Mouse (Mus musculus) intestine, embryonic 16.5 days (tissue): ENCODE measurements around the gene Itga10. TPM values are rescaled to one million over a fixed set of nuclear protein-coding genes. Genes with fewer than 3 reads are reported as not detected.
"Not testable (repeated sequence)": the region's sequence is repeated elsewhere in the genome, so short reads cannot be mapped to it uniquely, and the experiment has no call there.

Experiments used
- ATAC-seq: fragments of 200-750 bp; cut with Nextera tagmentation; 2 replicates; pipeline ENCODE4 v1.8.0; 2017; ENCODE audit warnings: moderate TSS enrichment, moderate library complexity
- H3K27ac ChIP-seq: fragments of 300-500 bp; sonication (generic); 2 replicates; pipeline ENCODE4 v1.5.1; 2014; ENCODE audit warnings: mild to moderate bottlenecking, low read length
- H3K27me3 ChIP-seq: fragments of 300-500 bp; sonication (generic); replicated peaks from 2 replicates; pipeline ENCODE4 v1.6.1; 2014; ENCODE audit warnings: low read length, control low read depth, mixed read lengths; ENCODE audit not compliant: control insufficient read depth, insufficient read depth
- H3K36me3 ChIP-seq: fragments of 300-500 bp; sonication (generic); 2 replicates; pipeline ENCODE4 v1.6.1; 2014; ENCODE audit warnings: low read length, control low read depth; ENCODE audit not compliant: control insufficient read depth, insufficient read depth
- H3K4me1 ChIP-seq: fragments of 300-500 bp; sonication (generic); 2 replicates; pipeline ENCODE4 v1.6.1; 2014; ENCODE audit warnings: low read length, control low read depth, mixed read lengths; ENCODE audit not compliant: control insufficient read depth, insufficient read depth
- H3K4me2 ChIP-seq: fragments of 300-500 bp; sonication (generic); 2 replicates; pipeline ENCODE4 v1.6.1; 2014; ENCODE audit warnings: low read depth, low read length, control low read depth
- H3K4me3 ChIP-seq: fragments of 300-500 bp; sonication (generic); 2 replicates; pipeline ENCODE4 v1.5.1; 2014; ENCODE audit warnings: mild to moderate bottlenecking, low read length
- H3K9ac ChIP-seq: fragments of 300-500 bp; sonication (generic); 2 replicates; pipeline ENCODE4 v1.6.1; 2014; ENCODE audit warnings: low read depth, low read length
- H3K9me3 ChIP-seq: fragments of 300-500 bp; sonication (generic); 2 replicates; pipeline ENCODE4 v1.6.1; 2016; ENCODE audit warnings: low read length, control low read depth; ENCODE audit not compliant: control insufficient read depth
- WGBS: fragments of 180-500 bp; shearing (Covaris S2); extraction: QIAGEN DNeasy Blood & Tissue Kit; methylation state at CpG from one replicate; pipeline ENCODE4 v1.1.7; 2014; 5-methylcytosine and 5-hydroxymethylcytosine counted together
- polyA plus RNA-seq: library from polyadenylated mRNA; unstranded; fragments of >200 nt; fragmentation: Nextera tagmentation; extraction: Ambion mirVana; gene quantifications from 2 replicates; pipeline ENCODE4 v1.2.1, GENCODE M21; 2015

Gene Itga10
- polyA plus RNA-seq, 1 experiment from 2014 or later: 0.49 TPM

DNA sequence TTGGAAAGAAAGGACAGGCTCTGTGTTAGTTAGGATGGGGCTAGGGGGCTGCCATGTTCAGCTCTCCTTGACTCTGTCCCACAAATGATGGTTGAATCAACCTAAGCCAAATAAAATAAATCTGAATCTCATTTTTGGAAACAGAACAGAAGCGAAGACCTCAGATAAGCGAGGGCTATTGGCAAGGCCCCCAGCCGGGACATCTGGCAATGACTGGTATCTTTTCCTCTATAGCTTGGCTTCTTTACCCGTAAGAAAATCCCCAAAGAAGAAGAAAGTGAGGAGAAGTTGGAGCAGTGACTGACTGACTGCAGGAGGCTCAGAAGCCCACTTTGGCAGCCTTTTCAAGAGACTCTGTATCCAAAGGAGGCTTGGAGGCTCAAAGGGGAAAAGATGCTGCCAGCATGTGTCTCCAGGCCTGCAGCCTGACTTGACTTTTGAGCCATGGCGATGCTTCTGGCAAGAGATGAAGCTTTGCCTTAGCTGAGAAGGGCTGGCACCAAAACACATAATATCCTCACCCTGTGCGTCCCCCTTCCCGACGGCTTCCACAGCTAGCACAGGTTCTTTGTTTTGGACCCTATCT is 17.4 kb downstream of the Itga10 start:
- H3K4me1 ChIP-seq: no peaks in the 10 kb centered on the region
- H3K36me3 ChIP-seq: no peaks in the 10 kb centered on the region
- WGBS: 51% methylated on average over 8 of the region's 8 CpGs
- H3K9me3 ChIP-seq: no peaks in the 10 kb centered on the region
- no peak overlapping the region for H3K27ac ChIP-seq
- ATAC-seq: no peak
- H3K27me3 ChIP-seq: no peaks in the 10 kb centered on the region
- H3K4me2 ChIP-seq: no peak overlapping the region; the same call in 1 of the 2 replicates
- no peak overlapping the region for H3K9ac ChIP-seq
- H3K4me3 ChIP-seq: no peak overlapping the region

DNA sequence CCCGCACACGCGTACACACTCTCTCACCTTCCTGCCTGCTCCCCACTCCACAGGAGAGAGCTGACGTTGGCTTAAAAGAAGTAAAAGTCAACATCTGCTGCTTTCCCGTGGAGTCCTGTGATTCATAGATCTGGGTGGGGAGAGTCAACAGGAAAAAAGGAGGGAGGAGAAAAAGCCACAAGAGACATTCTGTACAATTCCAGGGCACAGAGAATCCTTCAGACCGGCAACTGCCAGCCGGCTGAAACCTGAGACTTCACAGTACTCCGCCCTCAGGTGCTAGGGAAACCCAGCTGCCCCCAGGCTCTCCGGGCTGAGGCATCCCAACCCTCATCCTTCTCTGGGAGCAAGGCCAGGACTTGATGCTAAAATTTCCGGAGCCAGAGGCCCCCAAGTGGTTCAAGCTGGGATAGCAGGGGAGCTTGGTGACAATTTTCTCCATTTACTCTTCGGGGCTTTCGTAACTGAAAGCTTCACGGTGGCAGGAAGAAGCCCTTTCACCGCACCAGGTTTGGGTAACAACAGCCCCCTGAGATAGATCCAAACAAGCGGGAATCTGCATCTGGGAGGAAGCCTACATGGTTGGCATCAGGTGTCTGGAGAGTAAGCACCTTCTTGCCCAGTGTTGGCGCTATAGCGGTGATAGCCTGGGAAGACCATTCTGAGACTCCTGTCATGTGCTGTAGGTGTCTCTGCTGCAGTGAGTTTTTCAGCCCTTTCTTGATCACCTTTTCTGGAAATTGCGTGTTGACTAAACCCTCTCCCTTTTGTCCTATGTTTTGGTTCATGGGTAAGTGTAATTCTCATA is 18.3 kb downstream of the Itga10 start:
- Histone ChIP-seq H3K4me2 (peak overlapping the region; percentile 41), H3K9me3 (no peaks in the 10 kb centered on the region), H3K27me3 (no peaks in the 10 kb centered on the region), H3K9ac (peak overlapping the region; percentile 47), H3K4me3 (peak overlapping the region; percentile 14), H3K27ac (no peak overlapping the region), H3K4me1 (no peaks in the 10 kb centered on the region), H3K36me3 (no peaks in the 10 kb centered on the region)
- WGBS: 7% methylated on average over 15 of the region's 18 CpGs
- ATAC-seq: peak; percentile 87

DNA sequence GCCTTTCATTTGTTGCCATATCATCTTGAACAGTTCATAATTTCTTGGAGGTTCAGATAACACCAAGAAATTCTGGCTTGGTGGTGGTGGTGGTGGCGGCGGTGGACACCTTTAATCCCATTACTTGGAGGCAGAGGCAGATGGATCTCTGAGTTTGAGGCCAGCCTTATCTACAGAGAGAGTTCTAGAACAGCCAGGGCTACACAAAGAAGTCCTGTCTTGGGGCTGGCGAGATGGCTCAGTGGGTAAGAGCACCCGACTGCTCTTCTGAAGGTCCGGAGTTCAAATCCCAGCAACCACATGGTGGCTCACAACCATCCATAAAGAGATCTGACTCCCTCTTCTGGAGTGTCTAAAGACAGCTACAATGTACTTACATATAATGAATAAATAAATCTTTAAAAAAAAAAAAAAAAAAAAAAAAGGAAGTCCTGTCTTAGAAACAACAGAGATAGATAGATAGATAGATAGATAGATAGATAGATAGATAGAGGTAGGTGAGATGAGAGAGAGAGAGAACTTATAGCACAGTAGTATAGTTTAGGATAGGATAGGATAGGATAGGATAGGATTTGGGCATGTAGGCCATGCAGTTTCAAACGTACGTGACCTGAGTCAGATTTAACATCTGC is 20.5 kb downstream of the Itga10 start:
- not testable (repeated sequence) for ATAC-seq, H3K9me3 ChIP-seq, H3K36me3 ChIP-seq, H3K4me3 ChIP-seq, H3K4me2 ChIP-seq, H3K27me3 ChIP-seq, H3K27ac ChIP-seq, H3K9ac ChIP-seq, H3K4me1 ChIP-seq
- WGBS: 91% methylated on average over 7 of the region's 7 CpGs

DNA sequence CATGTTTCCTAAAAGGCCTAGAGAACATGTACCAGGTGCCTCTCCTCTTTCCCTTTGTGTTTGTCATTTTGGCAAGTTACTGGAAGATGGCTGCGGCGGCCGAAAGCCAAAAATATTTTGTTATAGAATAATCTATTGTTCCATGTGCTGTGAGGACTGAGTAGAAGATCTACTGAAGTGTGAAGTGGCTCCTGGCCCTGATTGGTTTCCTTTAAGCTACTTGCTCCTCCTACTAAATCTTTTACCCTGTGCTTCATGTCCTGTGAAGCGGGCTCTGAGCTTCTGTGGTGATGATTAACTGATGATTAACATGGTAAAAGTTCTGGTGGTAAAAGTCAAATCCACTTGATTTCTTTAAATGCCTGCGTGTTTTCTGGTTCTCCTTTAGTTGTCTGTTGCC is 21.5 kb downstream of the Itga10 start:
- Histone ChIP-seq H3K27ac (no peak overlapping the region), H3K4me1 (peaks cover 8% of the 10 kb centered on the region), H3K36me3 (no peaks in the 10 kb centered on the region), H3K4me3 (no peak overlapping the region), H3K4me2 (no peak overlapping the region), H3K9me3 (no peaks in the 10 kb centered on the region), H3K9ac (no peak overlapping the region), H3K27me3 (peaks cover 5% of the 10 kb centered on the region; the same call in 1 of the 2 replicates)
- WGBS: 89% methylated on average over 5 of the region's 5 CpGs
- no peak for ATAC-seq

DNA sequence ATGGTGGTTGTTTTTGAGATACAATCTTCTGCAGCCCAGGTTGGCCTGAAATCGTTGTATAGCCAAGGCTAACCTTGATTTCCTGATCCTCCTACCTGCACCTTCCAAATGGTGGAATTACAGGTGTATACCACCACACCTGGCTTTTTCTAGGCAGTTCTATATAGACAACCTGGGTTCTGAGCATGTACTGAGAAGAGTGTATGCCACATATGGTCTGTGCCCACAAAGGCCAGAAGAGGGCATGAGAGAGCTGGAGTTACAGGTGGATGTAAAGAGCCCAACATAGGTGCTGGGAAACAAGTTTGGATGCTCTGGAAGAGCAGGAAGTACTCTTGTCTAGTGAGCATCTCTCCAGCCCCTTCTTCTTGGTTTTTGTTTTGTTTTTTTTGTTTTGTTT is 21.9 kb downstream of the Itga10 start:
- WGBS: 25% methylated on average over 1 of the region's 1 CpGs

DNA sequence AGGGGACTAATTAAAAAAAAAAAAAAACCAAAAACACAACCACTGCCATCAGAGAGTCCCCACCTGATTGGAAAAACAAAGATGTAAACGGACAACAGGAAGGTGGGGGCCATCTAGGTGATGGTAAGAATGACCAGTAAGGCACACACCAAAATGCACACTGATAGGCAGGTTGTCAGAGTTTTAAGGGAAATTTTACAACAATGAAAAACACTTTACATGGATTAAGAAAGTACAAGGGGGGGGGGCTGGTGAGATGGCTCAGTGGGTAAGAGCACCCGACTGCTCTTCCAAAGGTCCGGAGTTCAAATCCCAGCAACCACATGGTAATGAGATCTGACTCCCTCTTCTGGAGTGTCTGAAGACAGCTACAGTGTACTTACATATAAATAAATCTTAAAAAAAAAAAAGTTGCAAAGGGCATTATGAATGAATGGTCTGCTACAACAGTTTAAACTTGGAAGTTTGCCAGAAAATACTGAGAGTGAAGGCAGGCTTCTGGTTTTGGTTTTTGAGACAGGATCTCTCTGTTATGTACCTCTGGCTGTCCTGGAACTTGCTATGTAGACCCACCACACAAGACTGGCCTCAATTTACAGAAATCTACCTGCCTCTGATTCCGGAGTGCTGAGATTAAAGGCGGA is 23.2 kb downstream of the Itga10 start:
- Histone ChIP-seq H3K27me3 (peaks cover 5% of the 10 kb centered on the region; the same call in 1 of the 2 replicates), H3K36me3 (no peaks in the 10 kb centered on the region), H3K4me1 (peaks cover 8% of the 10 kb centered on the region), H3K4me3 (no peak overlapping the region), H3K4me2 (no peak overlapping the region), H3K9me3 (no peaks in the 10 kb centered on the region), H3K9ac (no peak overlapping the region), H3K27ac (no peak overlapping the region)
- ATAC-seq: no peak
- WGBS: 88% methylated on average over 5 of the region's 5 CpGs

More for the DNA sequence above, 21.9 kb downstream of the Itga10 start:
- Histone ChIP-seq H3K27ac (no peak overlapping the region), H3K9me3 (no peaks in the 10 kb centered on the region), H3K36me3 (no peaks in the 10 kb centered on the region), H3K4me1 (peaks cover 8% of the 10 kb centered on the region), H3K4me2 (no peak overlapping the region), H3K9ac (no peak overlapping the region), H3K27me3 (peaks cover 5% of the 10 kb centered on the region; the same call in 1 of the 2 replicates), H3K4me3 (no peak overlapping the region)
- no peak for ATAC-seq

DNA sequence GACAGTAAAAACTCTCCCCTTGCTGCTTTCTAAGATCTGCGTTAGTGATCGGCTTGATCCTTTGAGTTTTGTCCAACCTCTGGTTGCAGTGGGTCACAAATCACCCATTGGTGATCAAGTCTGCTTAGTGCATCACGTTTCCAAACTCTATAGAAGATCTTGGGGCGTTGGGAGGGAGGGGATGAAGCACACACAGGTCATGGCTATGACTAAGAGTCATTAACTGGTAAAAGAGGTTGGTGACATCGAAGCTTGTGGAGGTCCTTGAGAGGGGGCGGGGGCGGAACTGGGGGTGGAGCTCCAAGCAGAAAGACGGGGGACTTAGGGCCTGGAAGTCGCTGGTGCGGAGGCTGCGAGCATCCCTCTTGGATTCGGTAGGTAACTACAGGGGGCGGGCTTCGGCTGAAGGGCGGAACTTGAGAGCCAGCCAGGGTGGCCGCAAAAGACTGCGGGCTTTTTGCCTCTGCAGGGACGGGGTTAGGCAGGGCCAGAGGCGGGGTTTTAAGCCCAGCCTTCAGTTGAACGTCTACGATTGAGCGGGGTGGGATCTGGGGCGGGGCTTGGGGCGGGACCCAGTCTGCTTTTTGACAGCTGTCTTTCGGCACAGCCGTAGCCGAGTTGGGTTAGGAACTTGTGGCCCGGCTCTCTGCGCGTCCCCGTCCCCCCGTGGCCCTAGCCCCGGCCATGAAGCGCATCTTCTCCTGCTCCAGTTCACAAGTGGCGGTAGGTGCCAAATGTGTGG is 24.5 kb downstream of the Itga10 start, which contains the start of gene Ankrd35:
Gene Ankrd35 (plus strand): TSS at position 405 of the 742 bp plus-strand sequence.
- WGBS: 4% methylated on average over 35 of the region's 35 CpGs
- peaks cover 5% of the 10 kb centered on the region; the same call in 1 of the 2 replicates for H3K27me3 ChIP-seq
- peaks cover 12% of the 10 kb centered on the region for H3K4me1 ChIP-seq
- no peaks in the 10 kb centered on the region for H3K9me3 ChIP-seq
- no peak within 1 kb of the TSS for H3K27ac ChIP-seq
- H3K4me2 ChIP-seq: peak within 1 kb of the TSS; percentile 89
- peak within 1 kb of the TSS; percentile 54 for H3K4me3 ChIP-seq
- peak; percentile 98 for ATAC-seq
- H3K9ac ChIP-seq: peak within 1 kb of the TSS; percentile 48; the same call in 1 of the 2 replicates
- H3K36me3 ChIP-seq: no peaks in the 10 kb centered on the region

DNA sequence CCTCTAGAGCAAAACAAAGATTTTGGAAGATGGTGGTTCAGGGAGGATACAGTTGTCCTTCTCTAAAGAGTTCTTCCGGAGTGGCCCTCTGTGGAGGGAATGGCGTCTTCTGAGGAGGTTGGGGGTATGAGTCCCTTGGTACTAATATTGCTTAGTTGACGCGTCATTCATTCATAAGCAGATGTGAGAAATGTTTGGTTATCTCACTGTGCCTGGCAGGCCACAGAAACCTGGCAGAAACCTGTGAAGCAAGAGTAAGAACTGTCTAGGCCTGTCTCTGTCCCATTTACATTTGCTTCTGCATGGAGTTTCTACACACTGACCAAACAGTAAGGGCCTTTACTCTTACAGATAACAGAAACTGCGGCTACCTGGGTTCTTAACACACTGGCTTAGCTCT is 26.1 kb downstream of the Itga10 start:
- ATAC-seq: no peak
- H3K4me2 ChIP-seq: no peak overlapping the region
- no peak overlapping the region for H3K4me3 ChIP-seq
- peaks cover 17% of the 10 kb centered on the region for H3K4me1 ChIP-seq
- WGBS: 93% methylated on average over 5 of the region's 5 CpGs
- H3K27me3 ChIP-seq: peaks cover 5% of the 10 kb centered on the region; the same call in 1 of the 2 replicates
- no peak overlapping the region for H3K9ac ChIP-seq
- H3K9me3 ChIP-seq: no peaks in the 10 kb centered on the region
- H3K27ac ChIP-seq: no peak overlapping the region
- no peaks in the 10 kb centered on the region for H3K36me3 ChIP-seq
